Mouse (Mus musculus) megakaryocyte, embryonic 14.5 days (primary cell): ENCODE results near the gene Mat2a.

Experiments used
- FLI1 ChIP-seq: IDR thresholded peaks from 2 replicates; pipeline ENCODE4 v1.6.1; 2012; ENCODE audit warnings: low read length, inconsistent platforms, mixed read lengths
- GATA1 ChIP-seq: IDR thresholded peaks from 3 replicates; pipeline ENCODE4 v1.6.1; 2012; ENCODE audit warnings: mixed read lengths, low read length, inconsistent platforms, borderline replicate concordance

DNA sequence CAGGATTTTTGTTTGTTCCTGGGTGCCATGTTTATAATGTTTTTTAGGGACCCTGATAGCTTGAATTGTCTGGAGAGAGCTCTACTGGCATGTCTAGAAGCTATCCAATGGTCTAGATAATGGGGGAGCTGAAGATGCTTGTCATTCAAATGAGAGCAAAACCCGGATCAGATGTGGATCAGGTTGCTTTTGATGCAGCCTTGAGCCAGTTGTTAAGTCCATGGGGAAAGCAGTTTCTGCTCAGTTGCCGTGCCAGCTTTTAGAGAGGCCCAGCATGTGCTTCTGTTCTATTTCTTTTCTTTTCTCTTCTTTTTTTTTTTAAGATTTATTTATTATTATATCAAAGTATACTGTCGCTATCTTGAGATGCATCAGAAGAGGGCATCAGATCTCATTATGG, 14.2 kb upstream of the Mat2a start:
- TF ChIP-seq GATA1 (no peak), FLI1 (no peak)
